Mouse (Mus musculus) bone marrow macrophage, adult 2 months (primary cell): Measurements from ENCODE around the gene Atrn.

ENCODE experiments used
- CTCF ChIP-seq: IDR thresholded peaks from 2 replicates; pipeline ENCODE4 v1.5.1; 2012; ENCODE audit warnings: low read depth, mild to moderate bottlenecking, low read length, moderate library complexity
- POLR2A ChIP-seq: IDR thresholded peaks from 2 replicates; pipeline ENCODE4 v1.6.1; 2012; ENCODE audit warnings: mild to moderate bottlenecking, low read depth, low read length, borderline replicate concordance

DNA sequence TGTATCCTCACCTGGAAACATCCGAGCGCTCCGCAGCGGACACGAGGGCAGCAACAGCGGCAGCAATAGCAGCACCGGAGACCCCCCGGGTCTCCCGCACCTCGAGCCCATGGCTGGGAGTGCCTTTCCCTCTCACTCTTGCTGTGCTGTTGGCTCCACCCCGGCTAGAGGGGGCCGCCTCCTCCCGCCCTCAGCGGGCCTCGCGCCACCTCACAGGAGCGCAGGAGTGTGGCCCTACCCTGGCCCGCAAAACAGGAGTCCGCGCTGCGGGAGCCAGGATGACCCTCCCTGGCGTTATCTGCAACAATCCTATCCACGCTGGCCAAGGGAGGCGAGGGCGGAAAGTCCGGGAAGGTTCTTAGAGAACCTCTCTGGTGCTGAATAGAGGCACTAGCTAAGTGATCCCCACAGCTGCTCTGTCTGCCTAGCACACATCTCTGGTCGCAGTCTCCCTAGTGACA lies 157.1 kb downstream of the Atrn start, which contains the start of gene Adam33:
- TF ChIP-seq CTCF (no peak), POLR2A (no peak)
